Mouse (Mus musculus) megakaryocyte, embryonic 14.5 days (primary cell): ENCODE data around the gene Lrrc75a.

Source experiments
- FLI1 ChIP-seq: IDR thresholded peaks from 2 replicates; pipeline ENCODE4 v1.6.1; 2012; ENCODE audit warnings: low read length, inconsistent platforms, mixed read lengths
- GATA1 ChIP-seq: IDR thresholded peaks from 3 replicates; pipeline ENCODE4 v1.6.1; 2012; ENCODE audit warnings: mixed read lengths, low read length, inconsistent platforms, borderline replicate concordance

DNA sequence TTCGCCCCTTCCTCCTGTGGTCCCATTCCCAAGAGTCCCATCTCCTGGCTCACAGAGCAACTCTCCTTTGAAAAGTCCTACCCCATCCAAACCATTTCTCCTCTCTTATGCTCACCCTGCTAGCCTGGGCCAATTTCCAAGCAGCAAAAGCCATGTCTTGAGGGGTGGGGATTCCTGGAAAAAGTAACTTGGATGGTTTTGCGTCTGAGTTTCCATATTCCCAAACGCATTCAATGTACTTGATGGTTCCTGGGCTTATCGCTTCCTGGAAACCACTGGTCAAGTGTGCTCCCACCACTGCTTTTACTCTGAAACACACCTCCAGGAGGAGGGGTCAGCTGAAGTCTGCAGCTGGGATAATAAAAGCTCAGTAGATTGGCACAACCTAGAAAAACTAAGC lies 9.9 kb downstream of the Lrrc75a start:
- TF ChIP-seq GATA1, result no peak
- TF ChIP-seq FLI1, result no peak
